Mouse (Mus musculus) liver, adult (tissue): ENCODE measurements around the gene Fcna.

Experiments used
- GATA4 ChIP-seq: IDR thresholded peaks from 2 replicates; pipeline ENCODE4 v1.6.1; 2014; ENCODE audit warnings: mild to moderate bottlenecking, low read length; ENCODE audit not compliant: insufficient replicate concordance

Fcna gene

GRCm38 (mm10) chr2:25621229-25622200 lies 6.3 kb downstream of the Fcna start, which contains the start of gene Tmem141:
Gene Tmem141 (minus strand): TSS chr2:25622005.
- TF ChIP-seq GATA4, result no peak

- no peak for TF ChIP-seq GATA4
Measured at GRCm38 (mm10) chr2:25620852-25621228, 7.0 kb downstream of the Fcna start.

- no peak for TF ChIP-seq GATA4
Measured at GRCm38 (mm10) chr2:25620386-25620785, 7.4 kb downstream of the Fcna start.

GRCm38 (mm10) chr2:25617578-25617977 lies 10.3 kb downstream of the Fcna start, which contains the start of gene Ccdc183:
Gene Ccdc183 (minus strand): TSS chr2:25617678.
- TF ChIP-seq GATA4, result no peak

GRCm38 (mm10) chr2:25616398-25616797 lies 11.4 kb downstream of the Fcna start:
- TF ChIP-seq GATA4, result no peak

GRCm38 (mm10) chr2:25608671-25609070 lies 19.2 kb downstream of the Fcna start:
- no peak for TF ChIP-seq GATA4

- no peak; the same call in 1 of the 2 replicates for TF ChIP-seq GATA4
Measured at GRCm38 (mm10) chr2:25607761-25608622, 19.8 kb downstream of the Fcna start, which contains the start of gene Rabl6. Gene Rabl6 (minus strand): TSS chr2:25608521.

GRCm38 (mm10) chr2:25602526-25602925 lies 25.3 kb downstream of the Fcna start:
- TF ChIP-seq GATA4, result no peak

GRCm38 (mm10) chr2:25600037-25600436 lies 27.8 kb downstream of the Fcna start:
- TF ChIP-seq GATA4, result no peak

GRCm38 (mm10) chr2:25598749-25599148 lies 29.1 kb downstream of the Fcna start:
- no peak for TF ChIP-seq GATA4

- no peak for TF ChIP-seq GATA4
Measured at GRCm38 (mm10) chr2:25596765-25597510, 30.9 kb downstream of the Fcna start.

- TF ChIP-seq GATA4, result no peak
Measured at GRCm38 (mm10) chr2:25591863-25592262, 36.0 kb downstream of the Fcna start.

- no peak for TF ChIP-seq GATA4
Measured at GRCm38 (mm10) chr2:25588227-25588907, 39.5 kb downstream of the Fcna start.

- TF ChIP-seq GATA4, result no peak
Measured at GRCm38 (mm10) chr2:25587290-25587689, 40.5 kb downstream of the Fcna start.

GRCm38 (mm10) chr2:25585601-25586000 lies 42.2 kb downstream of the Fcna start:
- TF ChIP-seq GATA4, result no peak

GRCm38 (mm10) chr2:25584856-25585255 lies 43.0 kb downstream of the Fcna start:
- no peak for TF ChIP-seq GATA4
